Mouse (Mus musculus) frontal cortex, postnatal 25 days (tissue): ENCODE measurements around the gene Tmub1.

Experiments
- DNase-seq, 2 experiments: peaks; one replicate each; pipeline ENCODE4 v3.0.0; 2022; ENCODE audit warnings: low spot score in 2 of 2

The Tmub1 gene

GRCm38 (mm10) chr5:24447624-24448298 lies at the start of gene Tmub1:
Gene Tmub1, minus strand, starts transcription at chr5:24447854.
- DNase-seq, result peak; percentile 70 to 76

GRCm38 (mm10) chr5:24496756-24497155 lies 49.1 kb upstream of the Tmub1 start:
- no peak for DNase-seq

DNA sequence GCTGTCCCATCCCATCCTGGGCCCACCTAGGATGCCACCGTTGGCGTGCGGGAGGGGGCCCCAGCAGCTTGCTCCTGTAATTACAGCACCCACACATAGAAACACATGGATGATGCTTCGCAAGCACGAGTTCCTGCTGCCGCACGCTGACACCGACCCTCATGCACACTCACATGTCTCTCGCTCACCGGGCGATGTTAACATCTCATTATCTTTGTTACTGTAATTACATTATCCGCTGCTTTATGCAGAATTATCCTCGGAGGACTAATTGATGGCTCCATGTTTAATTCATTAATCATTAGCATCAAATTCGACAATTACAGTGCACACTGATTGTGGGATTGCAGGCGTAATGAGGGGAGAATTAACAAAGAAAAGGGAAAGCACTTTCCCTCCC lies 47.4 kb upstream of the Tmub1 start:
- no peak for DNase-seq

GRCm38 (mm10) chr5:24492546-24493285 lies 45.1 kb upstream of the Tmub1 start:
- DNase-seq, result no peak

- DNase-seq, result no peak
Measured at GRCm38 (mm10) chr5:24490413-24490920, 42.8 kb upstream of the Tmub1 start.

DNA sequence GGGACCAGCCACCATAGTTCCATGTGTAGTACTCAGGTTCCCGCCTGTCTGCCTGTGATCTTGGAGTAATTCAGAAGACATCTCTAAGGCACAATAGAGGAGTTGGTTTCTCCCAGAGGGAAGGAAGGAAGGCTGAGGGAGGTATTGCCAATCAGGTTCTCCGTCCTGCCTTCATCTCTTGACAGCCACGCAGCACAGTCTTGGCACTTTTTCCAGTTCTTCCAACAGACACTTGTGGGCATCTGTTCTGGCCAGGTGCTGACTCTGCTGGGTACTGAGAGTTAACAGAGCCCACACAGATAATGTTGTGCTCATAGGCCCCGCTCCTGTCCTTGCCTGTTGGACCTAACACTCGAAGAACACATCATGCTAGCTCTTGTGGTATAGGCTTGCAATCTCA lies 39.1 kb upstream of the Tmub1 start:
- DNase-seq, result no peak

DNA sequence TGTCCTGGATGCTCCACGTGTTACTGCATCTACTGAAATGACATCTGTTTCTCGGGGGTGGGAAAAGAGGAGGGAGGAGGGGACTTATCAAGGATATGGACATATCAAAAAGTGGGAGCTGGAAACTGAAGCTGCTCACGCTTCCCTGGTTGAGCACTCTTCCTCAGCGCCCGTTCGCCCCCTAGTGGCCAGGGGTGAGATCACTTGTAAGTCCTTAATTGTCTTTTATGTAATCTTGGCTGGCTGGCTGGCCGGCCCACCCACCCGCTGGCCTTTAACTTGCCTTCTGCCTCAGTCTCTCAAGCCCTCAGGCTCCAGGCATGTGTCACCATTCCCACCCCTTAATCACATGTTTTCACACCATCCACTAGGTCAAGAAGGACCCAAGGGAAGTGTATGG lies 38.4 kb upstream of the Tmub1 start:
- DNase-seq, result peak; percentile 87 to 89

- no peak for DNase-seq
Measured at GRCm38 (mm10) chr5:24484963-24485362, 37.3 kb upstream of the Tmub1 start.

- DNase-seq, result peak; percentile 52 to 58
Measured at GRCm38 (mm10) chr5:24483326-24483725, 35.7 kb upstream of the Tmub1 start.

- DNase-seq, result no peak
Measured at GRCm38 (mm10) chr5:24482247-24483079, 34.8 kb upstream of the Tmub1 start.

GRCm38 (mm10) chr5:24481647-24482046 lies 34.0 kb upstream of the Tmub1 start:
- peak in 1 of 2 experiments; percentile 54 for DNase-seq

GRCm38 (mm10) chr5:24477909-24478308 lies 30.3 kb upstream of the Tmub1 start:
- DNase-seq, result no peak

DNA sequence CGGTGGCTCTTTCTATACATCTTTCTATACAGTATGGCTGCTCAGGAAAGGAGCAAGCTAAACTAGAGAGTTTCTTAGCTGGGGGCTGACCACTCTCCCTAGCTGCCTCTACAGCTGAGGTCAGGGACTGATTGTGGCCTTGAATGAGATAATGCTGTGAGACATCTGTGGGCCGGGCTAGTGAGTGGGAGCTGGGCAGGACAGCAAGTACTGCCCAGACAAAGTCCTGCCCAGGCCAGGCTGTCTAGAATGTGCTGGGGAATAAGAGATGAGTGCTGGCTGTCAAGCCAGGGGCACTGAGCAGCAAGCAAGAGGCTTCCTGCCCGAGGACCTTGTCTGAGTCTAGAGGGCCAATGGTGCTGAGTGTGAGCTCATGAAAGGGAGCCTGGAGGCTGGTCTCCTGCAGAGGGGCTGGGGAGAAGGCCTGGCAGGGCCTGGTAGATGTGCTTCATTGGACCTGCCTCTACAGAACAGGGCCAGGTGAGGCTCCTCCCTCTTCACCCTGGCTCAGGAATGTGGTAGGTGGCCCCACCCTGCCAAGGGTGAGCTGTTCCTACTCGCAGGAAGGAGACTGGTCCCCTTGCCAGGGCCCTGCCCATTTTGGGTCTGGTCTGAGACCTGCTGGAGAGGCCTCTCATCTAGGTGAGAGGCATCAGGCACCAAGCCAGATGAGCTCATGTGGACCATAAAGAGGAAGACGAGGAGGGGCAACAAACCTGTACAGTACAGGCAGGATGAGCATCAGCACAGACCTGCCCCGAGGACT lies 28.0 kb upstream of the Tmub1 start:
- DNase-seq, result no peak

GRCm38 (mm10) chr5:24474723-24475261 lies 27.1 kb upstream of the Tmub1 start:
- peak; percentile 41 to 52 for DNase-seq

DNA sequence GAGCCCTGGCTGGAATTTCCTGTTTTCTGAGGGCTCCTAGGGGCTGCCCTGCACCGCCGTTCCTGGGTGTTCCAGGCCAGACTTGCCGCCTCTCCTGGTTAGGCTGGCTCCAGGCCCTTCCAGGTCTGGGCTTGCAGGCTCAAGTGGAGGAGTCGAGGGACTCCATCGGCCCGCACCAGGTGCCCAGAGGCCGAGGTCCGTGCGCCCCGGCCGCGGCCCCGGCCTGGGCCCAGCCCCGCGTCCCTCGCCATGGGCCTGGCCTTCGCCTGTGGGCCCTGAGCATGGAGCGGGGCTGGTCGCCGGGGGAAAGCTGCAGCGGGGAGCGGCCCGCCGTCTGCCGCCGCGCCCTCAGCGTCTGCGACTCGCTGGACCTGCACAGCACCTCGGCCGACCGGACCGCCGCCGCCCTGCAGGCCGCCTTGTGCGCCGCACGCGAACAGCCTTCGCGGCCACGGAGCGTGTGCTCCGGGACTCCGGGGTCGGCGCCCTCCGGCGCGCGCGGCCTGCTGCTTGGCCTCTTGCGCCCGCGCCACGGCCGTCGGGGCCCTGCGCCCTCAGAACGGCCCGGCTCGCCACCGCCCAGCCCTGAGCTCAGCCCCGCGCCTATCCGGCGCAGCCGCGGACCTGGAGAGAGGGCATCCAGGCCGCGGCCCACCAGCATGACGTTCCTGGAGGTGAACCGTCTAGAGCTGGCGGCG lies 26.5 kb upstream of the Tmub1 start:
- DNase-seq, result no peak

- DNase-seq, result no peak
Measured at GRCm38 (mm10) chr5:24472884-24473619, 25.4 kb upstream of the Tmub1 start.

- DNase-seq, result peak; percentile 52 to 64
Measured at GRCm38 (mm10) chr5:24470600-24470999, 22.9 kb upstream of the Tmub1 start.

- no peak for DNase-seq
Measured at GRCm38 (mm10) chr5:24466762-24467161, 19.1 kb upstream of the Tmub1 start.

DNA sequence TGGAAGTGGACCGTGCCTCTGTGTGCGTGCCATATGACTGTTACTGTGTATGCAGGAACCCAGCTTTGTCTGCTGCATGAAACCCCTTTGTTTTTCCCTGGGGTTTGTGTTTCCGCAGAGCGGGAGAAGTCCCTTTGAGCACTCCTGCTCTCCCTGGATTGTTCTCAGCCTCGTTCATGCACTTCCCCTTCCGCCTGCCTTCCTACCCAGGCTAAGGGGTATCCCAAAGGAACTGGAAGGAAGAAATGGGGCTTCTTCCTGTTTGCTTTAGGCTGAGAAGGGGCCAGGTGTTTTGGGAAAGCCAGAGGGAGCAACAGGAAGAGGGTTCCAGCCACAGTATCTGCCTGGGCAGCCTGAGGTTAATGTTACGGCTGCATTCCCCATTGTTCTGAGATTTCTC lies 8.0 kb upstream of the Tmub1 start:
- DNase-seq, result no peak

DNA sequence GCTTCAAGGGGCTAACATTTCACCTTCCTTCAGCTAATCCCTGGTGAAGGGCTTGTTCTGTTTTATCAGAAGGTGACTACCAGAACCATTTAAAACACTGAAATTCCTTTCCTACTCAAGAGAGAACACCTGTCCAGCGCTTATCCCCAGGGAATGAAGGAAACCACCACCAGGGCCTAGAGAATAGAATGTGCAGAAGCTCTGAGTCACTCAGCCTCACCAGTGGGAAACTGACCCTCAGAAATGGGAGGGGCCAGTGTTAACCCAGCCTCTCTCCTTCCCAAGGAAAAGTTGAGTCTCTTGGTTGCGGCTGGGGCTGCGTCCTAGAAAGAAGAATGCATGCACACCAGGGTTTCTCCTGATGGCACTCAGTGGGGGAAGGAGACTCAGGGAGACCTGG lies 7.4 kb upstream of the Tmub1 start:
- no peak for DNase-seq
